Mouse (Mus musculus): ENCODE measurements at regions not wholly inside any gene's neighbourhood (a gene's known extent, or its start where the extent isn't known, plus 50 kb on each side); places are given as distances from the start of the nearest gene placed in this dataset.

DNA sequence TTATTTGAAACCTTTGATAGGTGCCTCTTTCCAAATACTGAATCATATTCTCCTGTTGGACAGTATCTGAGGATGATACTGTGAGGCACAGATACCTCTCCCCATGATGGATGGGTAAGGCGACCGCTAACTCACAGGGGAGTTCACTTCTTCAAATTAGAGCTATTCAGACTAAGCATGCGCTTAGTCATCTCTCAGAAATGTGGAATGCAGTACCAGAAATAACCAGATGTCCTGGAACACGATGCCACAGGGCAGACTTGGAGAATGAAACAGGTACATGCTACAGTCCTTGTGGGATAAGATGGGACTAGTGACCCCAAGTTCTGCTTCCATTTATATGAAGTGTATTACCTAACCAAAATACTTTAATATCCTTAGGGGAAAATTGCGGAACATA is 86.0 kb downstream of the Tbx18 start:
- no peak for TF ChIP-seq CTCF (IDR thresholded peaks at IDR 0.05; ENCODE audit: low read depth)
- TF ChIP-seq EP300 (IDR thresholded peaks at IDR 0.05; ENCODE audit: low read depth): no peak

Data from liver, embryonic 14.5 days (tissue).